Mouse (Mus musculus): Measurements from ENCODE around the gene Kifc3. TPM values are rescaled to one million over a fixed set of nuclear protein-coding genes. Genes with fewer than 3 reads are reported as not detected.
"Not testable (repeated sequence)": the region's sequence is repeated elsewhere in the genome, so short reads cannot be mapped to it uniquely, and the experiment has no call there.

Gene Kifc3
- total RNA-seq, 1 experiment from 2014 or later, result 28.7 TPM

DNA sequence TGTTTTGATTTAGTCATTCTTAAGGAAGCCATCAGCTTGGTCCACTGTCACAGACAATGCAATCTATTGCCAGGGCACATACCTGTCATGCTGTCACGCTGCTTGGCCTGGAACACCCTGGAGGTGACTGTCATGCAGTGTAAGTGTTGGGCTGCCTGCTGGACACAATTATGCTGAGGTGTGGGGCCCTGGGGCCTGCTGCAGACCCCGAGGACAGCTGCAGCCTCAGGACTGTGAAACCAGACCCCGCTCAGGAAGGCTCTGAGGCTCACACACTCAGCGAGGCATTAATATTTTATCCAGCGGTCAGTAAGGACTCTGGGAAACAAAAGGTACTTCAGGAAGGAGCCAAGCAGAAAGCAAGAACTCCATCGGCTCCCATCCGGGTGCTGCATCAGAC is 38.1 kb downstream of the Kifc3 start:
- no peak for ATAC-seq (replicated peaks; ENCODE audit: insufficient number of reproducible peaks, low FRiP score, low TSS enrichment, poor library complexity, severe bottlenecking)

DNA sequence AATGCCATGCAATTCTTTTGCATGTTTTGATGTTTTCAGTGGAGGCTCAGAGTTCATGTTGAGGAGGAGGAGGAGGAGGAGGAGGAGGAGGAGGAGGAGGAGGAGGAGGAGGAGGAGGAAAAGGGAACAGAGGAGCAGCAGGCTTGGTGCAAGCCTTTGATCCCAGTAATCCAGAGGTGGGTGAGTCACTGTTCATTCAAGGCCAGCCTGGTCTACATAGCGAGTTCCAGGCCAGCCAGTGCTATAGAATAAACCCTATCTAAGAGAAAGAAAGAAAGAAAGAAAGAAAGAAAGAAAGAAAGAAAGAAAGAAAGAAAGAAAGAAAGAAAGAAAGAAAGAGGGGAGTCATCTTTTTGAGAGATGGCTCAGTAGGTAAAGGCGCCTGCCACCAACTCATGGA is 38.6 kb downstream of the Kifc3 start:
- not testable (repeated sequence) for ATAC-seq (replicated peaks; ENCODE audit: insufficient number of reproducible peaks, low FRiP score, low TSS enrichment, poor library complexity, severe bottlenecking)

- no peak for ATAC-seq (replicated peaks; ENCODE audit: insufficient number of reproducible peaks, low FRiP score, low TSS enrichment, poor library complexity, severe bottlenecking)
Measured at GRCm38 (mm10) chr8:95162785-95163184, 39.8 kb downstream of the Kifc3 start.

- ATAC-seq (replicated peaks; ENCODE audit: insufficient number of reproducible peaks, low FRiP score, low TSS enrichment, poor library complexity, severe bottlenecking), result no peak
Measured at GRCm38 (mm10) chr8:95159344-95159743, 43.3 kb downstream of the Kifc3 start.

- no peak for ATAC-seq (replicated peaks; ENCODE audit: insufficient number of reproducible peaks, low FRiP score, low TSS enrichment, poor library complexity, severe bottlenecking)
Measured at GRCm38 (mm10) chr8:95158654-95159053, 44.0 kb downstream of the Kifc3 start.

GRCm38 (mm10) chr8:95157145-95157544 is 45.5 kb downstream of the Kifc3 start:
- no peak for ATAC-seq (replicated peaks; ENCODE audit: insufficient number of reproducible peaks, low FRiP score, low TSS enrichment, poor library complexity, severe bottlenecking)

DNA sequence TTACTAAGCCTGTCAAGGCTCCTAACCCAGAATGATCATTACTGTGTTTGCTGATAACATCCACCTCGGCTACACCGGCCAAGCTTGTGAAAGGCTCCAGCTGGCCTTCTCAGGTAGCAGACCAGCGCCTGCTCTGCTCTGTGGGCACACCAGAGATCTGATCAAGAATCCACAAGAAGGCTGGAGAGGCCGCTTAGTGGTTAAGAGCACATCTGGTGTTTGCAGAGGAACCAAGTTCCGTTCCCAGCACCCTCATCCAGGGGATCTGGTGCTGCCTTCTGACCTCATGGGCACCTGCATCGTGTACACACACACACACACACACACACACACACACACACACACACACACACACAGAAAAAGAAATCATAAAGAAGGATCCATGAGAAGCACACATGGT is 46.5 kb downstream of the Kifc3 start:
- no peak for ATAC-seq (replicated peaks; ENCODE audit: insufficient number of reproducible peaks, low FRiP score, low TSS enrichment, poor library complexity, severe bottlenecking)

- ATAC-seq (replicated peaks; ENCODE audit: insufficient number of reproducible peaks, low FRiP score, low TSS enrichment, poor library complexity, severe bottlenecking), result no peak
Measured at GRCm38 (mm10) chr8:95155361-95155760, 47.3 kb downstream of the Kifc3 start.

- ATAC-seq (replicated peaks; ENCODE audit: insufficient number of reproducible peaks, low FRiP score, low TSS enrichment, poor library complexity, severe bottlenecking), result no peak
Measured at GRCm38 (mm10) chr8:95154654-95155053, 48.0 kb downstream of the Kifc3 start.

DNA sequence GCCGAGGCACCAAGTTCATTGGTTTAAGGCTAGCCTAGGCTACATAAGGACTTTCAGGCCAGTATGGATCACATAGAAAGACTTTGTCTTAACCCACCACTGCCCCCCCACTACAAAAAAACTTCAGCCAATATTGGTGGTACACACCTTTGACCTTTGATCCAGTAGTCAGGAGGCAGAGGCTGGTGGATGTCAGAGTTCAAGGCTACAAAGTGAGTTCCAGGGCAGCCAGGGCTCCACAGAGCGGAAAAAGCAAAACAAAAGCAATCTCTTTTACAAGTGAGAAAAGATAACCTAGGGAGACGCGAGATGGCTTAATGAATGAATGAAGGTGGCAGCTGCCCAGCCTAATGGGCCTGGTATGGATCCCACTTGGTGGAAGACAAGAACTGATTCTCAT is 48.6 kb downstream of the Kifc3 start:
- no peak for ATAC-seq (replicated peaks; ENCODE audit: insufficient number of reproducible peaks, low FRiP score, low TSS enrichment, poor library complexity, severe bottlenecking)

GRCm38 (mm10) chr8:95150608-95151007 is 52.0 kb downstream of the Kifc3 start:
- ATAC-seq (replicated peaks; ENCODE audit: insufficient number of reproducible peaks, low FRiP score, low TSS enrichment, poor library complexity, severe bottlenecking), result no peak

- ATAC-seq (replicated peaks; ENCODE audit: insufficient number of reproducible peaks, low FRiP score, low TSS enrichment, poor library complexity, severe bottlenecking), result no peak
Measured at GRCm38 (mm10) chr8:95149426-95149825, 53.2 kb downstream of the Kifc3 start.

GRCm38 (mm10) chr8:95146846-95147245 is 55.8 kb downstream of the Kifc3 start:
- ATAC-seq (replicated peaks; ENCODE audit: insufficient number of reproducible peaks, low FRiP score, low TSS enrichment, poor library complexity, severe bottlenecking), result no peak

GRCm38 (mm10) chr8:95146044-95146745 is 56.4 kb downstream of the Kifc3 start:
- no peak for ATAC-seq (replicated peaks; ENCODE audit: insufficient number of reproducible peaks, low FRiP score, low TSS enrichment, poor library complexity, severe bottlenecking)

GRCm38 (mm10) chr8:95144631-95145015 is 58.0 kb downstream of the Kifc3 start:
- no peak for ATAC-seq (replicated peaks; ENCODE audit: insufficient number of reproducible peaks, low FRiP score, low TSS enrichment, poor library complexity, severe bottlenecking)

- no peak for ATAC-seq (replicated peaks; ENCODE audit: insufficient number of reproducible peaks, low FRiP score, low TSS enrichment, poor library complexity, severe bottlenecking)
Measured at GRCm38 (mm10) chr8:95143805-95144630, 58.6 kb downstream of the Kifc3 start.

GRCm38 (mm10) chr8:95142985-95143804 is 59.4 kb downstream of the Kifc3 start:
- ATAC-seq (replicated peaks; ENCODE audit: insufficient number of reproducible peaks, low FRiP score, low TSS enrichment, poor library complexity, severe bottlenecking), result no peak

GRCm38 (mm10) chr8:95142075-95142831 is 60.4 kb downstream of the Kifc3 start:
- ATAC-seq (replicated peaks; ENCODE audit: insufficient number of reproducible peaks, low FRiP score, low TSS enrichment, poor library complexity, severe bottlenecking), result no peak; the same call in 1 of the 2 replicates

All from monocyte, adult 5-6 weeks (primary cell).